Mouse (Mus musculus) myocyte (in vitro differentiated cells): ENCODE measurements around the gene Lamb2.

Experiments used
- CEBPB ChIP-seq: IDR thresholded peaks from 2 replicates; pipeline ENCODE4 v1.6.1; 2011; ENCODE audit warnings: mild to moderate bottlenecking, moderate library complexity; ENCODE audit not compliant: poor library complexity, insufficient read depth, severe bottlenecking
- POLR2A ChIP-seq: IDR thresholded peaks from one replicate; pipeline ENCODE4 v1.6.1; 2011; ENCODE audit warnings: low read depth, mild to moderate bottlenecking, control low read depth, moderate library complexity; ENCODE audit not compliant: insufficient read length
- POLR2AphosphoS2 ChIP-seq: IDR thresholded peaks from one replicate; pipeline ENCODE4 v1.6.1; 2011; ENCODE audit warnings: low read depth, control low read depth; ENCODE audit not compliant: insufficient read length
- USF1 ChIP-seq: IDR thresholded peaks from one replicate; pipeline ENCODE4 v1.6.1; 2011; ENCODE audit warnings: low read depth, mild to moderate bottlenecking, control low read depth, moderate library complexity

- TF ChIP-seq POLR2A (no peak), USF1 (no peak), POLR2AphosphoS2 (no peak), CEBPB (no peak)
Observed at GRCm38 (mm10) chr9:108494905-108495304, 15.4 kb downstream of the Lamb2 start.
